Mouse (Mus musculus): ENCODE results near the gene Gm7361. TPM values are rescaled to one million over a fixed set of nuclear protein-coding genes. Genes with fewer than 3 reads are reported as not detected.

The Gm7361 gene
- polyA plus RNA-seq, 1 experiment from 2014 or later, result 0.28 TPM

GRCm38 (mm10) chr5:26293258-26293657 lies 35.8 kb downstream of the Gm7361 start:
- Histone ChIP-seq H3K9me3 (ENCODE audit: control insufficient read depth, low read length) (no peaks in the 10 kb centered on the region), H3K36me3 (ENCODE audit: control insufficient read depth, insufficient read depth, low read length) (no peaks in the 10 kb centered on the region), H3K27ac (replicated peaks; ENCODE audit: low read depth, low read length) (no peak overlapping the region), H3K4me3 (replicated peaks; ENCODE audit: low read depth, low read length) (no peak overlapping the region), H3K27me3 (ENCODE audit: control insufficient read depth, insufficient read depth, low read length) (no peaks in the 10 kb centered on the region), H3K4me2 (ENCODE audit: low read length) (no peak overlapping the region), H3K4me1 (ENCODE audit: control insufficient read depth, insufficient read depth, low read length) (no peaks in the 10 kb centered on the region), H3K9ac (replicated peaks; ENCODE audit: low read length) (no peak overlapping the region)
- ATAC-seq (ENCODE audit: low FRiP score, low TSS enrichment) (no peak), DNase-seq (no peak)
- WGBS, result 80% methylated on average over 1 of the region's 1 CpGs

Other genes with a start within 250 kb of the Gm7361 start
- gene Gm5862, start 234.8 kb upstream of the Gm7361 start, polyA plus RNA-seq (2014; fragmentation: Nextera tagmentation; extraction: Ambion mirVana), result 0.11 TPM in 1 of 2 replicates, not detected in the other
- gene Speer4a, start 218.1 kb upstream of the Gm7361 start, polyA plus RNA-seq (2014; fragmentation: Nextera tagmentation; extraction: Ambion mirVana), result 0.22 TPM in 1 of 2 replicates, not detected in the other
- gene Gm7347, start 199.1 kb upstream of the Gm7361 start, polyA plus RNA-seq (2014; fragmentation: Nextera tagmentation; extraction: Ambion mirVana), result 0.09 and 0.20 TPM in 2 replicates
- 0.18 TPM in 1 of 2 replicates, not detected in the other for gene Gm10471, start 168.4 kb upstream of the Gm7361 start, polyA plus RNA-seq (2014; fragmentation: Nextera tagmentation; extraction: Ambion mirVana)
- gene 5031410I06Rik, start 152.3 kb upstream of the Gm7361 start, polyA plus RNA-seq (2014; fragmentation: Nextera tagmentation; extraction: Ambion mirVana), result 0.24 and 0.32 TPM in 2 replicates
- gene Gm10220, start 136.3 kb upstream of the Gm7361 start, polyA plus RNA-seq (2014; fragmentation: Nextera tagmentation; extraction: Ambion mirVana), result 0.11 TPM in 1 of 2 replicates, not detected in the other